In the genomic region with DNA sequence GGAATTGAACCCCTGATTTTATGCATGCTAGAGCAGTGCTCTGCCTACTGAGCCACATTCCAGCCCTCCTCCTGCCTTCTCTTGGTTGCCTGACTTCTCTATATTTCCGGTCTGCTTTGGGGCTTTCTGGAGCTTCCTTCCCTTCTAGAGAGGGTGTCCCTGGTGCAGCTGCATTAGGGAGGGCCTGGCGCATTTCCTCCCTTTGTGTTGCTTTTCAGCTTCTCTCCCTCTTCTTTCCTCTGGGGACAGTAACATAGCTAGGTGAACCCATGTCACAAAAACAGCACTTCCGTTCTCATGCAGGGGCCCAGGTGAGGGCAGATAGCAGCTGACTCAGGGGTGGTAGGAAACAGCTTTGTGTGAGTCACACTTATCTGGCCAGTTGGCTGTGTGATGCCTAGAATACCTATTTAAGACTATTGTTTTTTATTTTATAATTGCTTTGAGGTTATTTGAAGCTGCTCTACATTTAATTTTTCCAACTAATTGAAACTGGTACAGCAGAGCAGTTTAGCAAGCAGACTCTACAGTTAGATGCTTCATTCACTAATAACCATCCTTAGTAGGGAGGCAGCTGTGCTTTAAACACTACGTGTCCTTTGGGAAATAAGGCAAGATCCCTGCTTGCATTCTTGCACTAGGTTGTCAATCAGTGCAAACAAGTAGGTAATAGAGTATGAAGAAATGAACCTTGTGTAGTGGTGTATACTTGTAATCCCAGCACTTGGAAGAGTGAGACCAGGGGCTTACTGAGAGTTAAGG, we compare ENCODE assay signal across 13 mouse cellular contexts.
A peak's percentile ranks its signal among the peaks of the same experiment; 100 is the strongest.
DNase-seq lines count a peak whose midpoint lies in the region; ATAC-seq lines count a peak whose summit lies in the region.
"Had no signal": no experiment of that assay in that cellular context is flagged by ENCODE, and none has a peak within 500 bp of the region (broad histone marks: within the 10 kb centered on the region; RNA-seq: fewer than 3 reads in every experiment).

No protein-coding gene starts in this region.

- no peaks in the 10 kb centered on the region for H3K9me3 ChIP-seq in intestine, embryonic 16.5 days (ENCODE audit: control insufficient read depth, low read length)
- H3K9me3 ChIP-seq in intestine, embryonic 15.5 days = no peaks in the 10 kb centered on the region
- H3K9me3 ChIP-seq: embryonic facial prominence, embryonic 12.5 days; neural tube, embryonic 12.5 days had no signal

- H3K4me2 ChIP-seq in intestine, embryonic 16.5 days (ENCODE audit: low read depth, low read length) = no peak overlapping the region
- H3K4me2 ChIP-seq in intestine, embryonic 15.5 days (replicated peaks) = no peak overlapping the region
- H3K4me2 ChIP-seq: embryonic facial prominence, embryonic 12.5 days; neural tube, embryonic 12.5 days had no signal

- WGBS in intestine, embryonic 16.5 days = 62% methylated on average over 4 of the region's 4 CpGs
- 59% methylated on average over 4 of the region's 4 CpGs for WGBS in intestine, embryonic 15.5 days

- H3K27me3 ChIP-seq in intestine, embryonic 16.5 days (replicated peaks; ENCODE audit: control insufficient read depth, insufficient read depth, low read length) = no peaks in the 10 kb centered on the region
- no peaks in the 10 kb centered on the region for H3K27me3 ChIP-seq in intestine, embryonic 15.5 days (replicated peaks)
- H3K27me3 ChIP-seq: embryonic facial prominence, embryonic 12.5 days; neural tube, embryonic 12.5 days had no signal

- H3K4me3 ChIP-seq in intestine, embryonic 16.5 days (ENCODE audit: low read length) = no peak overlapping the region
- H3K4me3 ChIP-seq in intestine, embryonic 15.5 days (replicated peaks) = no peak overlapping the region
- H3K4me3 ChIP-seq: embryonic facial prominence, embryonic 12.5 days; neural tube, embryonic 12.5 days had no signal

- H3K36me3 ChIP-seq in intestine, embryonic 16.5 days (ENCODE audit: control insufficient read depth, insufficient read depth, low read length) = no peaks in the 10 kb centered on the region
- H3K36me3 ChIP-seq in intestine, embryonic 15.5 days = no peaks in the 10 kb centered on the region
- H3K36me3 ChIP-seq: embryonic facial prominence, embryonic 12.5 days; neural tube, embryonic 12.5 days had no signal

- peak; percentile 47 for DNase-seq in 416B (ENCODE audit: low read depth)
- no peak for DNase-seq in ovary, postnatal 14 days (ENCODE audit: low spot score)
- DNase-seq in cerebellum, adult 18-20 months = no peak
- DNase-seq in layer of hippocampus, adult 8-10 months (ENCODE audit: low spot score in 2 of 2) = no peak
- DNase-seq: adrenal gland, postnatal 36 days; layer of hippocampus, postnatal 36 days had no signal

- H3K27ac ChIP-seq in intestine, embryonic 16.5 days (ENCODE audit: low read length) = no peak overlapping the region
- H3K27ac ChIP-seq in intestine, embryonic 15.5 days = no peak overlapping the region
- H3K27ac ChIP-seq: embryonic facial prominence, embryonic 12.5 days; macrophage; neural tube, embryonic 12.5 days had no signal

- no peak overlapping the region for H3K9ac ChIP-seq in intestine, embryonic 16.5 days (ENCODE audit: low read depth, low read length)
- no peak overlapping the region for H3K9ac ChIP-seq in intestine, embryonic 15.5 days
- H3K9ac ChIP-seq: embryonic facial prominence, embryonic 12.5 days; neural tube, embryonic 12.5 days had no signal

- peak; percentile 18; the same call in 1 of the 2 replicates for ATAC-seq in intestine, embryonic 16.5 days
- ATAC-seq in intestine, embryonic 15.5 days = no peak
- ATAC-seq in activated CD4-positive, CD25-positive, alpha-beta regulatory T cell, adult 4 months = peak; percentile 69
- ATAC-seq in inflammation-experienced regulatory T-cells, adult 6 months = peak; percentile 82

- H3K4me1 ChIP-seq in intestine, embryonic 16.5 days (ENCODE audit: control insufficient read depth, insufficient read depth, low read length) = no peaks in the 10 kb centered on the region
- H3K4me1 ChIP-seq in intestine, embryonic 15.5 days (replicated peaks) = no peaks in the 10 kb centered on the region
- H3K4me1 ChIP-seq: embryonic facial prominence, embryonic 12.5 days had no signal
